ENCODE assay signal across 16 mouse cellular contexts in genomic region chr1:90397355-90397754, GRCm38 (mm10).
DNase-seq lines count a peak whose midpoint lies in the region; ATAC-seq and TF ChIP-seq lines count a peak whose summit lies in the region.
"Had no signal": no experiment of that assay in that cellular context is flagged by ENCODE, and none has a peak within 500 bp of the region (broad histone marks: within the 10 kb centered on the region; RNA-seq: fewer than 3 reads in every experiment).

No protein-coding gene starts in this region.

- H3K9ac ChIP-seq in forebrain, postnatal 0 days = no peak overlapping the region
- H3K9ac ChIP-seq in forebrain, embryonic 15.5 days (replicated peaks) = no peak overlapping the region
- H3K9ac ChIP-seq in neural tube, embryonic 14.5 days (replicated peaks; ENCODE audit: low read depth, low read length) = no peak overlapping the region
- H3K9ac ChIP-seq: liver, embryonic 15.5 days had no signal

- H3K4me3 ChIP-seq in forebrain, embryonic 10.5 days = no peak overlapping the region
- no peak overlapping the region for H3K4me3 ChIP-seq in forebrain, postnatal 0 days (ENCODE audit: low read depth, low read length)
- no peak overlapping the region for H3K4me3 ChIP-seq in layer of hippocampus, adult 2 months
- H3K4me3 ChIP-seq in forebrain, embryonic 15.5 days = no peak overlapping the region
- no peak overlapping the region for H3K4me3 ChIP-seq in neural tube, embryonic 14.5 days (ENCODE audit: low read depth, low read length)
- H3K4me3 ChIP-seq: erythroblast, embryonic 14.5 days; liver, embryonic 15.5 days had no signal

- 0 out of 2 replicates have a peak, but pooled peaks cover 3% of the 10 kb centered on the region for H3K27me3 ChIP-seq in forebrain, embryonic 10.5 days (ENCODE audit: poor library complexity, severe bottlenecking)
- no peaks in the 10 kb centered on the region for H3K27me3 ChIP-seq in forebrain, postnatal 0 days (ENCODE audit: insufficient read depth, low read length)
- H3K27me3 ChIP-seq in forebrain, embryonic 15.5 days = no peaks in the 10 kb centered on the region
- no peaks in the 10 kb centered on the region for H3K27me3 ChIP-seq in neural tube, embryonic 14.5 days (ENCODE audit: control insufficient read depth, insufficient read depth, low read length)
- H3K27me3 ChIP-seq: liver, embryonic 15.5 days; Patski had no signal

- no peaks in the 10 kb centered on the region for H3K36me3 ChIP-seq in forebrain, embryonic 10.5 days (replicated peaks)
- no peaks in the 10 kb centered on the region for H3K36me3 ChIP-seq in forebrain, postnatal 0 days (ENCODE audit: insufficient read depth)
- no peaks in the 10 kb centered on the region for H3K36me3 ChIP-seq in forebrain, embryonic 15.5 days
- no peaks in the 10 kb centered on the region for H3K36me3 ChIP-seq in neural tube, embryonic 14.5 days (ENCODE audit: control insufficient read depth, insufficient read depth, low read length)
- H3K36me3 ChIP-seq: liver, embryonic 15.5 days had no signal

- WGBS in forebrain, embryonic 10.5 days = 41% methylated on average over 5 of the region's 5 CpGs
- 24% methylated on average over 5 of the region's 5 CpGs for WGBS in forebrain, postnatal 0 days
- 31% methylated on average over 5 of the region's 5 CpGs for WGBS in forebrain, embryonic 15.5 days
- 22% methylated on average over 5 of the region's 5 CpGs for WGBS in neural tube, embryonic 14.5 days

- H3K4me1 ChIP-seq in forebrain, embryonic 10.5 days = peaks cover 20% of the 10 kb centered on the region
- no peaks in the 10 kb centered on the region for H3K4me1 ChIP-seq in forebrain, postnatal 0 days (ENCODE audit: insufficient read depth)
- H3K4me1 ChIP-seq in forebrain, embryonic 15.5 days = peaks cover 5% of the 10 kb centered on the region; the same call in 1 of the 2 replicates
- H3K4me1 ChIP-seq in neural tube, embryonic 14.5 days (ENCODE audit: control insufficient read depth, insufficient read depth, low read length) = 0 out of 2 replicates have a peak, but pooled peaks cover 7% of the 10 kb centered on the region
- H3K4me1 ChIP-seq: liver, embryonic 15.5 days had no signal

- no peaks in the 10 kb centered on the region for H3K9me3 ChIP-seq in forebrain, embryonic 10.5 days
- H3K9me3 ChIP-seq in forebrain, postnatal 0 days (ENCODE audit: low read length) = no peaks in the 10 kb centered on the region
- H3K9me3 ChIP-seq in forebrain, embryonic 15.5 days = no peaks in the 10 kb centered on the region
- H3K9me3 ChIP-seq in neural tube, embryonic 14.5 days (ENCODE audit: control insufficient read depth, low read length) = no peaks in the 10 kb centered on the region
- H3K9me3 ChIP-seq: liver, embryonic 15.5 days had no signal

- no peak for TF ChIP-seq CTCF in forebrain, postnatal 0 days (IDR thresholded peaks at IDR 0.05; ENCODE audit: low read depth)
- TF ChIP-seq CTCF in layer of hippocampus, adult 2 months (conservative IDR thresholded peaks at IDR 0.05) = no peak

- no peak for DNase-seq in forebrain, embryonic 10.5 days (ENCODE audit: extremely low spot score, low spot score)
- no peak for DNase-seq in forebrain, postnatal 0 days
- no peak for DNase-seq in layer of hippocampus, adult 2 months (ENCODE audit: low spot score in 2 of 2)
- DNase-seq in layer of hippocampus, adult 18-20 months (ENCODE audit: low spot score in 2 of 2) = no peak
- no peak for DNase-seq in cerebellum, adult 9-11 months
- DNase-seq in liver = no peak
- DNase-seq: cerebellum, postnatal 25 days; lung, postnatal 14 days had no signal

- ATAC-seq in forebrain, postnatal 0 days = no peak
- ATAC-seq in forebrain, embryonic 15.5 days (replicated peaks) = no peak
- no peak for ATAC-seq in neural tube, embryonic 14.5 days (ENCODE audit: low read depth)
- ATAC-seq: intestine, embryonic 16.5 days; Patski had no signal

- H3K27ac ChIP-seq in forebrain, embryonic 10.5 days = peak overlapping the region; percentile 53
- H3K27ac ChIP-seq in forebrain, postnatal 0 days (ENCODE audit: low read depth, low read length) = no peak overlapping the region
- peak overlapping the region; percentile 70 for H3K27ac ChIP-seq in layer of hippocampus, adult 2 months
- 0 out of 2 replicates have a peak overlapping the region, but pooled peaks have one; percentile 16 for H3K27ac ChIP-seq in forebrain, embryonic 15.5 days (replicated peaks)
- peak overlapping the region; percentile 34 for H3K27ac ChIP-seq in neural tube, embryonic 14.5 days (ENCODE audit: low read depth, low read length)
- H3K27ac ChIP-seq: liver, embryonic 15.5 days had no signal

- H3K4me2 ChIP-seq in forebrain, postnatal 0 days (ENCODE audit: low read depth) = no peak overlapping the region
- no peak overlapping the region for H3K4me2 ChIP-seq in forebrain, embryonic 15.5 days (replicated peaks)
- H3K4me2 ChIP-seq in neural tube, embryonic 14.5 days (ENCODE audit: low read depth, low read length) = no peak overlapping the region
- H3K4me2 ChIP-seq: heart, embryonic 11.5 days; liver, embryonic 15.5 days; midbrain, embryonic 11.5 days had no signal
